Mouse (Mus musculus) stomach, postnatal 0 days (tissue): ENCODE data around the gene Gja8.
A peak's percentile ranks its signal among the peaks of the same experiment; 100 is the strongest.

Source experiments
- CTCF ChIP-seq: IDR thresholded peaks from 2 replicates; pipeline ENCODE4 v1.5.1; 2016; ENCODE audit warnings: antibody characterized with exemption, low read depth, mild to moderate bottlenecking, moderate library complexity
- EP300 ChIP-seq: optimal IDR thresholded peaks from 2 replicates; pipeline ENCODE3; 2016; ENCODE audit warnings: antibody characterized with exemption

GRCm38 (mm10) chr3:96938738-96939137, 12.9 kb upstream of the Gja8 start:
- TF ChIP-seq EP300: no peak
- TF ChIP-seq CTCF: peak; percentile 98
